ENCODE assay signal across 1 mouse cellular context in genomic region chr15:83555161-83555974, GRCm38 (mm10).
TF ChIP-seq lines count a peak whose summit lies in the region.

No protein-coding gene starts in this region.

TF ChIP-seq in CH12.LX, 34 proteins besides CTCF, POLR2A, EP300 and RAD21:
- TF ChIP-seq MXI1 (IDR thresholded peaks at IDR 0.05; ENCODE audit: low read depth, low read length), result peak; percentile 29; the same call in 1 of the 2 replicates
- no peak for TF ChIP-seq ZC3H11A (IDR thresholded peaks at IDR 0.05; ENCODE audit: low read depth, low read length)
- no peak for TF ChIP-seq JUN (IDR thresholded peaks at IDR 0.05; ENCODE audit: insufficient read depth, low read depth, low read length)
- peak; percentile 75; the same call in 1 of the 2 replicates for TF ChIP-seq KAT2A (IDR thresholded peaks at IDR 0.05; ENCODE audit: insufficient replicate concordance, low read length)
- peak; percentile 95 for TF ChIP-seq TBP (conservative IDR thresholded peaks at IDR 0.05; ENCODE audit: low read depth, low read length)
- TF ChIP-seq USF2 (conservative IDR thresholded peaks at IDR 0.05; ENCODE audit: low read depth, low read length), result no peak
- no peak for TF ChIP-seq CHD1 (IDR thresholded peaks at IDR 0.05; ENCODE audit: low read depth, low read length)
- 0 out of 2 replicates have a peak, but pooled peaks have one; percentile 55 for TF ChIP-seq MAX (IDR thresholded peaks at IDR 0.05; ENCODE audit: low read length)
- TF ChIP-seq ETS1 (conservative IDR thresholded peaks at IDR 0.05; ENCODE audit: low read depth, low read length), result no peak
- TF ChIP-seq TCF12 (IDR thresholded peaks at IDR 0.05; ENCODE audit: low read depth, low read length), result peak; percentile 93
- TF ChIP-seq E2F4 (IDR thresholded peaks at IDR 0.05; ENCODE audit: insufficient replicate concordance, low read depth, low read length), result no peak
- TF ChIP-seq BHLHE40 (IDR thresholded peaks at IDR 0.05; ENCODE audit: low read depth, low read length), result 0 out of 2 replicates have a peak, but pooled peaks have one; percentile 15
- TF ChIP-seq MAFK (IDR thresholded peaks at IDR 0.05; ENCODE audit: insufficient replicate concordance, low read length), result no peak
- TF ChIP-seq IRF4 (IDR thresholded peaks at IDR 0.05; ENCODE audit: low read depth, low read length), result peak; percentile 59
- no peak for TF ChIP-seq ZKSCAN1 (IDR thresholded peaks at IDR 0.05; ENCODE audit: borderline replicate concordance, low read depth, low read length)
- peak; percentile 37; the same call in 1 of the 2 replicates for TF ChIP-seq RCOR1 (conservative IDR thresholded peaks at IDR 0.05; ENCODE audit: low read depth, low read length)
- no peak for TF ChIP-seq MEF2A (IDR thresholded peaks at IDR 0.05; ENCODE audit: borderline replicate concordance, low read depth, low read length)
- TF ChIP-seq MYC (IDR thresholded peaks at IDR 0.05; ENCODE audit: low read depth, low read length), result peak; percentile 75
- TF ChIP-seq SIN3A (IDR thresholded peaks at IDR 0.05; ENCODE audit: low read length), result peak; percentile 73; the same call in 1 of the 2 replicates
- TF ChIP-seq PAX5 (IDR thresholded peaks at IDR 0.05; ENCODE audit: low read length), result no peak
- TF ChIP-seq ELF1 (IDR thresholded peaks at IDR 0.05; ENCODE audit: low read depth, low read length), result peak; percentile 75
- peak; percentile 96 for TF ChIP-seq NRF1 (IDR thresholded peaks at IDR 0.05; ENCODE audit: low read depth, low read length)
- peak; percentile 54; the same call in 1 of the 2 replicates for TF ChIP-seq POLR2AphosphoS2 (IDR thresholded peaks at IDR 0.05; ENCODE audit: low read depth, low read length)
- TF ChIP-seq ZMIZ1 (IDR thresholded peaks at IDR 0.05; ENCODE audit: low read depth, low read length), result peak; percentile 49; the same call in 1 of the 2 replicates
- peak; percentile 69 for TF ChIP-seq ZNF384 (IDR thresholded peaks at IDR 0.05; ENCODE audit: low read depth, low read length)
- TF ChIP-seq UBTF (IDR thresholded peaks at IDR 0.05; ENCODE audit: low read depth, low read length), result peak; percentile 85; the same call in 1 of the 2 replicates
- TF ChIP-seq JUND (conservative IDR thresholded peaks at IDR 0.05; ENCODE audit: low read depth, low read length), result no peak
- no peak for TF ChIP-seq MAZ (IDR thresholded peaks at IDR 0.05; ENCODE audit: low read depth, low read length)
- peak; percentile 96 for TF ChIP-seq NELFE (IDR thresholded peaks at IDR 0.05; ENCODE audit: low read depth, low read length)
- peak; percentile 41; the same call in 1 of the 2 replicates for TF ChIP-seq CHD2 (IDR thresholded peaks at IDR 0.05; ENCODE audit: low read length)
- no peak for TF ChIP-seq GABPA (IDR thresholded peaks at IDR 0.05; ENCODE audit: insufficient replicate concordance, low read depth, low read length)
- peak; percentile 86 for TF ChIP-seq HCFC1 (IDR thresholded peaks at IDR 0.05; ENCODE audit: low read depth, low read length)
- TF ChIP-seq SMC3 (IDR thresholded peaks at IDR 0.05; ENCODE audit: low read depth, low read length), result 0 out of 2 replicates have a peak, but pooled peaks have one; percentile 2
- no peak for TF ChIP-seq USF1 (IDR thresholded peaks at IDR 0.05; ENCODE audit: low read depth, low read length)
